Mouse (Mus musculus) megakaryocyte, adult 5-6 weeks (primary cell): ENCODE data around the gene Cfap61. TPM values are rescaled to one million over a fixed set of nuclear protein-coding genes. Genes with fewer than 3 reads are reported as not detected.

Experiments
- ATAC-seq: 2 replicates; pipeline ENCODE4 v1.8.0; 2016; ENCODE audit warnings: mild to moderate bottlenecking, inconsistent platforms; ENCODE audit not compliant: poor library complexity, severe bottlenecking
- total RNA-seq, 2 experiments: library from RNA; stranded (forward) in 1 of 2; stranded (reverse) in 1 of 2; fragments of 153-499, 151-499 nt in 1 of 2; fragments of 221-1000, 200-1000 nt in 1 of 2; gene quantifications; 2 replicates each; pipeline versions ENCODE4 v1.2.3 to v1.2.4; 2015 to 2017

Gene Cfap61
- total RNA-seq, 2 experiments from 2014 or later, result 0.07 to 0.44 TPM

- ATAC-seq, result peak; percentile 48
Measured at GRCm38 (mm10) chr2:146009596-146010349, 75.2 kb downstream of the Cfap61 start.

- peak; percentile 96 for ATAC-seq
Measured at GRCm38 (mm10) chr2:146010816-146011215, 76.2 kb downstream of the Cfap61 start.

DNA sequence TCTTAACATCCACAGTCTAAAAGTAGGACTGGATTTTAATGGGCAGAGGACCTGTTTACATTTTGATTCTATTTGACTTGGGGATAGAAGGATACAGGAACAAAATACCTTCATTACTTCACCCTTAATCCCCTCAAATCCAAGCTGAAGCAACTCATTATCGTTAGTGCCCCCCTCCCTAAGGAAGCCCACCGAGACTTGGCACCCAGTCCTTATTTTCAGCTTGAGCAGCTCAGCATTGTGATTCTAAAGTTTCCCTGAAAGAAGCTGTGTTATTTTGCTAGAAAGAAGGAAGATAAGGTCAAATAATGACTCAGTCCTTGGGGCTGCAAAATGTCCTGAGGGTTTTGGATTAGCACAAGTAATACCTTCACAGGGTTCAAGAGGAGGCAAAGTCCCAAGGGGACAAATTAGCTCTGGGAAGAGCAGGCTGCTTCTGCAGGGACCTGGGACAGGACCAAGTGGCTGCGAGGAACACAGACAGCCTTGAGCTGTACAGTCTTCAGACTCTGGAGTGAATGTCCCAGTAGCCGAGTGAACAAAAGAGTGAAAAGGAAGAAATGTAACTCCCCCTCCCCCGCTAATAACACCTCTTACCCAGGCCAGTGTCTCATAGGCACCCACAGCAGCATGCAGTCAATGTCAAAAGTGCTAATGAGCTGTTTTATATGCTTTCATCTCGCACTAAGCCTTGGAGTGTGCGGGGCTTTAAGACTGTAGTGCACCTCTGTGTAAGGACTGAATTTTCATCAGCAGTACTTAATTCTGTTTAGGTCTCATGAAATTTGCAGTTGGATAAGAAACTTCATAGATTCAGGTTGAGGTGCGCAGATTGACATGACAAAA, 81.0 kb downstream of the Cfap61 start:
- no peak for ATAC-seq

DNA sequence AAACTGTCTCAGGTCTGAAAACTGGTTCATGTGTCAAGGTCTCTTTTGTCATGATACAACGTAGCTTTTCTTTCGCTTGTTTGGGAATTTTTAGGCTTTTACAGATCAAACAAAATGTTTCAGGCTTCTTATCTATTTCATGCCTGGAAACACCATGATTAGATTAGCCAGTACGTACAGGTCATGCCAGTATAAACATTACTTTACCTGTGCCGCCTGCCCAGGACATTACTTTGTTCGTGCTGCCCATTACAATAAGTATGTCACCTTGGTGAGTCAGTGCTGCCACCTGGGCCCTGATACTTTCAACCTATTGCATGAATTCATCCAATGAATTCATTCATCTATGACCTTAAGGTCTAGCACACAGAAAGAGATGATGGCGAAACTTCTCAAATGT, 88.3 kb downstream of the Cfap61 start:
- ATAC-seq, result no peak

- ATAC-seq, result no peak
Measured at GRCm38 (mm10) chr2:146043640-146044039, 109.1 kb downstream of the Cfap61 start.

DNA sequence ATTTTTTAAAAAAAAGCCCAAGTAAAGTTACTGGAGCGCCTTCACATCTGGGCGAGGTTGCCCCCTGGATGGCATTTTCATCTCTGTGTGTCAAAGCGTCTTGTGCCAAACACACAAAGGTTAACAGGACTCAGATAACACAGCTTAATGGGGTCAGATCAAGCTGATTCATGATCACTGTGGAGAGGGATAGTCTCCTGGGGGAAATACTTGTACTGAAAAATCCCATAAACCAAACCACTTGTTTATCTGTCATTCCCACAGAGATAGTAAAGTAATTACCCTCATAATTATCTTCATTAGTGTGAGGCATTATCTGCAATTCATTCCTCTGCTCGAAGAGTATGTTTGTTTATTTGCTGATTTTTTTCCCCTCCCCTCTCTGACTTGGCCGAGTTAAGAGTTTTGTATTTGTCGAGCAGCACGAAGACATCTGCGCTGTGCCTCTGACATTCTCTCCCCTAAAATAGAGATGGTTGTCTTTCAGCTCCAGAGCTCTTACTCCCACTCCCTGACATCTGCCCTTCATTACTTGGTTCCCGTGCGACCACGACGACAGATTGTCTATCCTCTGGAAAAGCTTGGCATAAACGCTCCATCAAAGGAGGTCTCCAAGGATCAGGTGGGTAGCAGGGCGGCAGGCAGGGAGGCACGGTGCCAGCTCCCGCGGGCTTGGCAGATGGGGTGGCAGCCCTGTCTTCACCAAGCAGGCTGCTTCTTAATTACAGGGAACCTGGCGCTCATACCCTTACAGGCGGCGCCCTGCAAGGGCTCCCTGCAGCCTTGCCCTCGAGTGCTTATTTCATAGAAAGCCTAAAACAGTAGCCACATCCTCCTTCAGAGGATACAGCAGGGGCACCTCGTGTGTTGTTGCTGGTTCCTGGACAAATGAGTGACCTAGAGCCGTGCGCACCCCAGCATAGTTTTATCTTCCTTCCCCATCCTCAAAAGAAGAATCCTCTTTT, 110.6 kb downstream of the Cfap61 start:
- ATAC-seq, result no peak

DNA sequence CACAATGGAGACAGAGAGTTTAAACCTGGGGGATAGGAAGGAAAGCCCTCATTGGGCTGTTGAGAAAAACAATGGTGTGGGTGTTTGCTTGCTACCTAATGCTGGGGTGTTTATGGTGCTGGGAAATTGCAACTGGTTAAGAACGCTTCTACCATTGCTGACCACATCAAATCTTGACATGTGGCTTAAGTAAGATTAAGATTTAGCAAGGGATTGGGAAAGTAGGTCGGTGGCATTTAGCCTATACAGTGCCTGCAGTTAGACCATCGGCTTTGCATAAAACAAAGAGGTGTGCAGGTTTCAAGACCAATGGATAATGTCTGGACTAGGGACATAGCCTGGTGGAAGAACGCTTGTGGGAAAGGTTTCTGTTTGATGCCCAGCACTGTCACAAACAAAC, 113.1 kb downstream of the Cfap61 start:
- no peak for ATAC-seq

- no peak for ATAC-seq
Measured at GRCm38 (mm10) chr2:146048221-146048829, 113.7 kb downstream of the Cfap61 start.

- ATAC-seq, result no peak
Measured at GRCm38 (mm10) chr2:146049339-146049738, 114.8 kb downstream of the Cfap61 start.

DNA sequence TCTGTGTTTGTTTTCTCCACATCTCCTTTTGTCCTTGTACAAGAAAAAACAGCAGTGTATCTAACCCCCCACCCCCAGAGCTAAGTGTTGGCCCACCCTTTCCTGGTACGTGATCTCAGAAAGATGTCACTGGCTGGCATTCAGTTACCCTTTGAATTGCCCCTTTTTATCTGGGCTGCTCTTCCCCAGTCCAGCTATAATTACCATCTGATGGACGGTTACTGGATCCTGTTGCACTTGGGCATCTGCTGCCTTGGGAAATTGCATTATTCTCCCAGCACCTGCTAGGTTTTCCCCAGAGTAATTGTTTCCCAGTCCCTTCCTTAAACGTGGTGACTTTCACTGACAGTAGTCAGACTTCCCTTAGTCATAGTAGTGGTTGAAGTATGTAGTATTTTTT, 115.5 kb downstream of the Cfap61 start:
- no peak for ATAC-seq

DNA sequence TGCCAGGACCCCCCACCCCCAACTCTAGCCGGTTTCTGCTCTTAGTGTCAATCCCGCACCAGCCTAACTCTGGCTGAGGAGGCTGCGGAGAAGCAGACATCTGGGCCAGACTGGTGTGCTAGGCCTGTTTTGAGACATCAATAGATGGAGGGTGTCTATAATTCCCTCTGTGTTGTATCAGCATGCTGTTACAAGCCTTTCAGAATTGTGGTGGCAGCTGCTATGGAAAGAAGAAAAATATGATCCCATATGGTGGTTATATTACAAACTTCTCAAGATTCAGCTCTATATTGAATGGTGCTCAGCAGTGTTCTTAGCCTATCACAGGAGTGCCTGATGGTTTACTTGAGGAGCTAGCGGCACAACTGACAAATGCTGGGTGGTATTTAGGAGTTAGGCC, 116.8 kb downstream of the Cfap61 start:
- ATAC-seq, result no peak

GRCm38 (mm10) chr2:146057123-146057522, 122.5 kb downstream of the Cfap61 start:
- ATAC-seq, result no peak

GRCm38 (mm10) chr2:146058791-146059190, 124.2 kb downstream of the Cfap61 start:
- ATAC-seq, result no peak

DNA sequence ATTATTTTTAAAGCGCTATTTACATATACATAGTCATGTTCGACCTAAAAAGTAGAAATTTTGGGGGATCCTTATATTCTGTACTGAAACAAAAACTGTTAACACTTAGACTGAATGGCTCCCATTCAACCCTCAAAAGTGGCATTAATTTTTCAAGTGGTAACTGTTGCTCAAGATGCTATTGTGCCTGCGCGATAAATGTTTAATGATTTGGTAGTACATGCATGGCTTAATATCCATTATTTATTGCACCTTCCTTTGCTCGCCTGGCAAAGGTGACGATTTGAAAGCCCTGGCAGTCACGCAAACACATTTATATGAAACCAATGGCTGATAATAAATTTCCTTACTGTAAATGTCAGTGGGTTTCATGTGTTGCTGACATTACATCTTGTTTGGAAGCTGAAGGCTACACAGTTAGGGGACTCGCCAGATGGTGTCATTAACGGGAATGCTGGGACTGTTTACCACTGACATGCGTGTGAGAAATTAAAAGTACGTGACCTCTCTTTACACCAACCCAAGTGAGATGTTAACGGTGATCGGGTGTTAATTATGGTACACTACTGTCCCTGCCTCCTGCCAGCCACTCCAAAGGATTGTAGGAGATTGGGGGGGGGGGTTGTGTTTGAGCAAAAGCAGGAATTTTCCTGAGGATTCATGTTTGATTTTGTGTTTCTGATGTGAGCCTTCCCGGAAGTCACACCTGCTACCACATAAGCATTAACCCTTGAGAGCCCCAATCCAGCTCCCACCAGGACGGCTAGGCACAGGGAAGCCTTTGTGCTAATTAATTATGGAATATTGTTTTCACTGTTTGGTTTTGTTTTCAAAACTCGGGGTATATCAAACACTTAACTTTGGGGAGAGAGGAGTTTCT, 127.1 kb downstream of the Cfap61 start:
- no peak for ATAC-seq

GRCm38 (mm10) chr2:146062330-146063092, 127.9 kb downstream of the Cfap61 start:
- ATAC-seq, result peak; percentile 76

GRCm38 (mm10) chr2:146063093-146064074, 128.8 kb downstream of the Cfap61 start:
- ATAC-seq, result no peak

- no peak for ATAC-seq
Measured at GRCm38 (mm10) chr2:146067364-146067763, 132.8 kb downstream of the Cfap61 start.

DNA sequence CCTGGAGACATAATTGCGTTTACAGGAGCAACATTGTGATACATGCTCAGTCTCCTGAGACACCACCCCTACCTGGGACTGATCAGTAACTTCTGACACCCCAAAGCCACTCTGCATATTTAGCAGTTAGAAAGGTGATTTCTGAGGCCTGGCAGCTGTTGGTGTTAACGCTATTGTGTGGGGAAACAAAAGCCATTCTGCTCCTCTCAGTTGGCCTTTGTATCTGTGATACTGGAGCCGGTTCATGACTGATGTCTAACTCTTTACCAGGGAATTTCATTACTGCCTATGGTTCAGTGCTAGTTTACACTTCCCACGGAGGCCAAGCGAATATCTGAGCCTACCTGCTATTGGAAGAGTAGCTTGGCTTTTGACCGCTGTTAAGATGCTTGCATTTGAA, 138.7 kb downstream of the Cfap61 start:
- no peak for ATAC-seq
